Mouse (Mus musculus): ENCODE data around the gene Emc10. TPM values are rescaled to one million over a fixed set of nuclear protein-coding genes. Genes with fewer than 3 reads are reported as not detected.

Gene Emc10
- polyA plus RNA-seq, 1 experiment from 2014 or later, result 132 TPM

- H3K27me3 ChIP-seq, result peaks cover 27% of the 10 kb centered on the region
- H3K36me3 ChIP-seq, result no peaks in the 10 kb centered on the region
- no peak overlapping the region for H3K27ac ChIP-seq (replicated peaks)
- WGBS, result 70% methylated on average over 9 of the region's 9 CpGs
- peaks cover 37% of the 10 kb centered on the region for H3K4me1 ChIP-seq
- no peak for ATAC-seq (ENCODE audit: low FRiP score, low read depth)
- no peaks in the 10 kb centered on the region for H3K9me3 ChIP-seq
- H3K4me2 ChIP-seq (replicated peaks), result no peak overlapping the region
- no peak overlapping the region for H3K4me3 ChIP-seq
- H3K9ac ChIP-seq (replicated peaks), result no peak overlapping the region
Observed at GRCm38 (mm10) chr7:44472961-44473646, 23.2 kb downstream of the Emc10 start.

DNA sequence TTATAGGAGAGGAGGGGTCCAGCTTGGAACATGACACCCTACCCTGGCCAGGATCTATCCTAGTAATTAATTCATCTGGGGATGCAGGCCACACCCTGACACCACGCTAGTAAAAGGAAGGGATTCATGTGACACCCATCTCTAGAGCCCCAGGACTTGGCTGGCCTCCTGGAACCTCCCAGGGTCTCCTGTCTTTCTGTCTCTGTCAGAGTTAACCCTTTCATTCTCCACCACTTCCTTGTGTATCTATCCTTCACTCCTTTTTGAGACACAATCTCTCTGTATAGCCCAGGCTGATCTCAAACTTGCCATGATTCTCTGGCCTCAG, 23.8 kb downstream of the Emc10 start:
- H3K4me3 ChIP-seq, result no peak overlapping the region
- no peak for ATAC-seq (ENCODE audit: low FRiP score, low read depth)
- peaks cover 21% of the 10 kb centered on the region for H3K27me3 ChIP-seq
- H3K27ac ChIP-seq (replicated peaks), result no peak overlapping the region
- 25% methylated on average over 1 of the region's 1 CpGs for WGBS
- H3K9ac ChIP-seq (replicated peaks), result no peak overlapping the region
- no peak overlapping the region for H3K4me2 ChIP-seq (replicated peaks)
- H3K4me1 ChIP-seq, result peaks cover 37% of the 10 kb centered on the region
- no peaks in the 10 kb centered on the region for H3K9me3 ChIP-seq
- H3K36me3 ChIP-seq, result no peaks in the 10 kb centered on the region

DNA sequence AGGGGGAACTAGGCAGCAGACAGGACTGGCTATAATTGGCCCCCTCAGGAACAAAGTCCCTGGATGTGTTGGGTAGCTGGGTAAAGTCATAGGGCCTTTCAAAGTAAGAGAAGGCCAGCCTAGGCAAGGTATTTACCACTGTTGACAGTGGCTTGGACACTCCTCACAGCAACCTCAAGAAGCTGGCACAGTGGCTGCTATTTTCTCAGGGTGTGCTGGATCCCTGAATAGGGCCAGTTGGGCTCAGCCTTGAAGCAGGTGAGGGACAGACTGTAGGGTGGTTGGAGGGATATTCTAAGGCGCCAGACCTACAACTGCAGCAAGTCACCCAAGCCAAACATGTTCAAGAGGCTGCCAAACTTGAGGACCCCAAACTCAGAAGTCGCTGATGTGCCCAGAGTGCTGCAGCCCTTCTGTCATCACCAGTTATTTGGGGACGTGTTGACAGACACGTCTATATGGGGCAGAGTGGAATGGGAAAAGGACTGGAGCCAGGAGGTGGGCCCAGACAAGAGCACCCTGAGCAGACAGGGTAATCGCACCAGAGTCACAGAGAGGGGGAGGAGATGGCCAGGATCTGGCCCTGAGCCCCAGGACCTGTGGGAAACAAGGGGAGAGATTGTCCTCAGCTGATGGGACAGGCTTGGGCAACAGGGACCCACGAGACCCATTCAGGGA, 24.3 kb downstream of the Emc10 start:
- no peaks in the 10 kb centered on the region for H3K9me3 ChIP-seq
- ATAC-seq (ENCODE audit: low FRiP score, low read depth), result no peak
- no peak overlapping the region for H3K9ac ChIP-seq (replicated peaks)
- no peak overlapping the region for H3K4me3 ChIP-seq
- H3K36me3 ChIP-seq, result no peaks in the 10 kb centered on the region
- H3K4me2 ChIP-seq (replicated peaks), result no peak overlapping the region
- H3K4me1 ChIP-seq, result peaks cover 40% of the 10 kb centered on the region
- no peak overlapping the region for H3K27ac ChIP-seq (replicated peaks)
- WGBS, result 47% methylated on average over 6 of the region's 6 CpGs
- H3K27me3 ChIP-seq, result peaks cover 19% of the 10 kb centered on the region

- ATAC-seq (ENCODE audit: low FRiP score, low read depth), result no peak
- Histone ChIP-seq H3K4me2 (replicated peaks) (no peak overlapping the region), H3K27me3 (peaks cover 14% of the 10 kb centered on the region), H3K4me1 (peaks cover 47% of the 10 kb centered on the region), H3K9ac (replicated peaks) (no peak overlapping the region), H3K9me3 (no peaks in the 10 kb centered on the region), H3K36me3 (no peaks in the 10 kb centered on the region), H3K27ac (replicated peaks) (no peak overlapping the region), H3K4me3 (no peak overlapping the region)
- 88% methylated on average over 16 of the region's 16 CpGs for WGBS
Observed at GRCm38 (mm10) chr7:44470696-44471612, 25.4 kb downstream of the Emc10 start.

DNA sequence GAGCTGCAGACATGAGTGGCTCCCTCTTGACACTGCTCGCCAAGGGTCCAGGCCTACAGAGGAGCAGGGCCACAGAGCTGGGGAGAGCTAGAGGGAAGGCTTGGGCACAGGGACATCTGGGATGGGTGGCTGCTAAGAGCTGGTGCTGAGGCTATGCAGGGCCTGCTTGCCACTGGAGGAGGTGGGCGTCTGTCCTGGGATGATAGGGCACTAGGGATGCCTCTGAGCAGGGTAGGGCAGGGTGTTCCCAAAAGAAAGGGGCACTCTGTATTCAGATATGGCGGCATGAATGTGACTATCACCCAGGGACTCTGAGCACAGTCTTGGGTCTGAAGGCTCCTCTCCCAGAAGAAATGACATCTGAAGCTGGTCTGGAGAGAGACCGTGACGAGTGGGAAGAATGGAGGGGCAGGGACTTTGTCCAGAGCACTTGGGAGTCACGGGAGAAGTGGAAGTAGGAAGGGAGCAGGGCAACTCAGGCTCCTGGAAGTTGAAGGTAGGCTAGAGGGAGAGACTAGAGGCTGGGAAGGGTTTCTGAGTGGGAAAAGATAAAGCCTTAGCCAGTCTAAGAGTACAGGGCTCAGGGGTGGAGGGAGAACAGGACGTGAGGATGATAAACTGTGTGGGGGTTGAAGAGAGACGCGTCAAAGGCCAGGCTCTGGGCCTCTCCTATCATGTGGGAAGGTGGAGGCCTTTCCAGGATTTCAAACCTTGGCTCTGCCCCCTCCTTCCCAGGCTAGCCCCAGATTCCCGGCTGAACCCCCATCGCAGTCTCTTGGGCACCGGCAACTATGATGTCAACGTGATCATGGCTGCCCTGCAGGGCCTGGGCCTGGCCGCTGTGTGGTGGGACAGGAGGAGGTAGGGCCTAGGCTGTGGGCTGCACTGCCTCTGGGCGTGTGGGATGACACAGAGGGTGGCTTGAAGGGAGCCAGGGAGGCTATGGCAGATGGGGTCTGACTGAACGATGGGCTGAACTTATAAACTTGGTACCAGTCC, 26.4 kb downstream of the Emc10 start:
- H3K4me3 ChIP-seq, result no peak overlapping the region
- no peak overlapping the region for H3K4me2 ChIP-seq (replicated peaks)
- no peaks in the 10 kb centered on the region for H3K36me3 ChIP-seq
- ATAC-seq (ENCODE audit: low FRiP score, low read depth), result no peak
- peaks cover 48% of the 10 kb centered on the region for H3K4me1 ChIP-seq
- no peaks in the 10 kb centered on the region for H3K9me3 ChIP-seq
- H3K27me3 ChIP-seq, result peaks cover 5% of the 10 kb centered on the region; the same call in 1 of the 2 replicates
- WGBS, result 92% methylated on average over 16 of the region's 16 CpGs
- peak overlapping the region; percentile 16; the same call in 1 of the 2 replicates for H3K27ac ChIP-seq (replicated peaks)
- H3K9ac ChIP-seq (replicated peaks), result no peak overlapping the region

GRCm38 (mm10) chr7:44468644-44469285, 27.6 kb downstream of the Emc10 start:
- ATAC-seq (ENCODE audit: low FRiP score, low read depth), result no peak
- Histone ChIP-seq H3K4me3 (peak overlapping the region; percentile 49), H3K36me3 (peaks cover 3% of the 10 kb centered on the region), H3K4me1 (peaks cover 49% of the 10 kb centered on the region), H3K9ac (replicated peaks) (peak overlapping the region; percentile 52), H3K9me3 (no peaks in the 10 kb centered on the region), H3K27me3 (peaks cover 5% of the 10 kb centered on the region; the same call in 1 of the 2 replicates), H3K27ac (replicated peaks) (peak overlapping the region; percentile 89), H3K4me2 (replicated peaks) (peak overlapping the region; percentile 61)
- 59% methylated on average over 15 of the region's 15 CpGs for WGBS

DNA sequence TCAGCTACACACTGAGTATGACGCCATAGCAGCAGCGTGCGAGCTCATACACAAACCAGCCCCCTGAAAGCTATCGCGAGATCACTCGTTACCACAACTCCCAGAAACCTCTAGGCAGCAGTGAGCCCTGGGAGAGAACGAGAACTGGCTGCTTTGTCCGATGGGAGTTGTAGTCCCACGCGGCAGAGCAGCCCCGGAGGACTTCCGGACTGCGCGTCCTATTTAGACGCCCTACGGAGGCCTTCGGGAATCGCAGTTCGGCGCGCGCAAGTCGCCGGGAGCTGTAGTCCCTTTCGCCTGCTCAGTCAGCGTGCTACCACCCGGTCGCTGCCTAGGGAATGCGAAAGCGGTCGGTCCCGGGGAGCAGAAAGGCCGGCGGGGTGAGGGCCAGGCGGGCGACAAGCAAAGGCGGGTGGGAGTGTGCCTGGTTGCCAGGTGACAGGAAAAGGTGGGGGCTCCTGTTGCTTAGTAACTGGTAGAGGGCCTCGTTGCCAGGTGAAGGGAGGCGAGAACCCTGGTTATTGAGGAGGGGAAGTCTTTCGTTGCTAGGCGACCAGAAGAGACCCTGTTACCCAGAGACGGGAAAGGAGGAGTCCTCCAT, 28.4 kb downstream of the Emc10 start, which contains the start of gene Josd2:
Gene Josd2 (plus strand): TSS at position 170 of the 601 bp plus-strand sequence.
- peak within 1 kb of the TSS; percentile 61 for H3K4me2 ChIP-seq (replicated peaks)
- no peaks in the 10 kb centered on the region for H3K9me3 ChIP-seq
- H3K4me1 ChIP-seq, result peaks cover 50% of the 10 kb centered on the region
- peaks cover 2% of the 10 kb centered on the region; the same call in 1 of the 2 replicates for H3K27me3 ChIP-seq
- H3K27ac ChIP-seq (replicated peaks), result peak within 1 kb of the TSS; percentile 89
- peaks cover 11% of the 10 kb centered on the region for H3K36me3 ChIP-seq
- WGBS, result under 1% methylated on average over 42 of the region's 42 CpGs
- peak within 1 kb of the TSS; percentile 52 for H3K9ac ChIP-seq (replicated peaks)
- ATAC-seq (ENCODE audit: low FRiP score, low read depth), result peak; percentile 92
- H3K4me3 ChIP-seq, result peak within 1 kb of the TSS; percentile 49

GRCm38 (mm10) chr7:44466888-44467311, 29.4 kb downstream of the Emc10 start:
- H3K27ac ChIP-seq (replicated peaks), result peak overlapping the region; percentile 89
- 79% methylated on average over 16 of the region's 16 CpGs for WGBS
- H3K4me2 ChIP-seq (replicated peaks), result peak overlapping the region; percentile 61; the same call in 1 of the 2 replicates
- no peak overlapping the region; the same call in 1 of the 2 replicates for H3K4me3 ChIP-seq
- no peak overlapping the region for H3K9ac ChIP-seq (replicated peaks)
- no peak for ATAC-seq (ENCODE audit: low FRiP score, low read depth)
- H3K4me1 ChIP-seq, result peaks cover 56% of the 10 kb centered on the region
- peaks cover 9% of the 10 kb centered on the region for H3K27me3 ChIP-seq
- H3K36me3 ChIP-seq, result peaks cover 21% of the 10 kb centered on the region
- H3K9me3 ChIP-seq, result no peaks in the 10 kb centered on the region

DNA sequence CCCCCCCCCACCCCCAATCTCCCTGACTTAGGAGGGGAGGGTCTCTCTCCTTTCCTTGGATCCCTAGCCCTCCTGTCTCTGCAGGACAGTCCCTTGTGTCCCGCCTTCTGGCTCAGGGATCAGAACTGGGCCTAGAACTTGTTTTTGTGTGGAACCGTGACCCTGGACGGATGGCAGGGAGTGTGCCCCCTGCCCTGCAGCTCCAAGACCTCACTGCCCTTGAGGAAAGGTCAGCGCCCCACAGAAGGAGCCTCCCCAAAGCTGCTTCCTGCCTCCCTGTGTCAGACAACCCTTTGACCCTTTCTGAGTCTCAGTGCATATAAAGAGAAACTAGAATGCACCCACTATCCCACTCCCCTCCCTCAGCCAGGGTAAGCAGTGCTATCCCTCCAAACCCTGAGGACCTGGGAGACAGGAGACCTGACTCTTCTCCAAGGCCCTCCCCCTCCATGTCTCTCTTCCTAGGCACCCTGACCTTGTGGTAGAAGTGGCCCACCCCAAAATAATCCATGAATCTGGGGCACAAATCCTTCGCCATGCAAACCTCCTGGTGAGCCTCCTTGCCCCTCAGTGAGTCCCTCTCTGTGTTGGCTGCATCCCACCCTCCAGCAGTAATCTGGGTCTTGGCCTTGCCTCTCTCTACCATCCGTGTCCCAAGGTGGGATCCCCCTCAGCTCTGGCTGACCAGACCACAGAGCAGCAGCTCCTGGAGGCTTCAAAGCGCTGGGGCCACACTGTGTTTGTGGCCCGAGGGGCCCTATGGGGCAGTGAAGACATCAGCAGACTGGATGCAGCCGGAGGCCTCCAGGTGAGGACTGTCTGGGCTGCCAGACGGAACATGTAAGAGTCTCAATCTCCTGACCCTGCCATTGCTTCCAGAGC, 30.1 kb downstream of the Emc10 start:
- WGBS, result 79% methylated on average over 10 of the region's 10 CpGs
- H3K9me3 ChIP-seq, result no peaks in the 10 kb centered on the region
- no peak overlapping the region for H3K4me3 ChIP-seq
- H3K27ac ChIP-seq (replicated peaks), result peak overlapping the region; percentile 89
- no peak for ATAC-seq (ENCODE audit: low FRiP score, low read depth)
- H3K9ac ChIP-seq (replicated peaks), result no peak overlapping the region; the same call in 1 of the 2 replicates
- H3K4me1 ChIP-seq, result peaks cover 57% of the 10 kb centered on the region
- no peak overlapping the region for H3K4me2 ChIP-seq (replicated peaks)
- H3K27me3 ChIP-seq, result peaks cover 16% of the 10 kb centered on the region
- H3K36me3 ChIP-seq, result peaks cover 27% of the 10 kb centered on the region

All from midbrain, embryonic 12.5 days (tissue).